ENCODE assay signal across 18 mouse cellular contexts in the genomic region with DNA sequence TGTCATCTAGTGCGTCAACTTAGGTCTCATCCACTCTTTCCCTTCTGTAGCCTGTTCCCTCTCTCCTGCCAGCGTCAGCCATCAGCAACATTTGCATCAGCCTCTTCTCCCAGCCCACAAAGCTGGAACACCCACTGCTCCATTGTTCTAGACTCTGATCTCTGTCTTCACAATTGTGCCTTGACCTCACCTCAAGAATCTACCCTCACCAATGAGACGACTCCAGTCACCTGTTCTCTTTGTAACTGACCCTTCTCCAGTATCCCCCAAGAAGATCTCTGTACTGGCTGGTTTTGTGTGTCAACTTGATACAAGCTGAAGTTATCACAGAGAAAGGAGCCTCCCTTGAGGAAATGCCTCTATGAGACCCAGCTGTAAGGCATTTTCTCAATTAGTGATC.
A peak's percentile ranks its signal among the peaks of the same experiment; 100 is the strongest.
DNase-seq lines count a peak whose midpoint lies in the region; ATAC-seq and TF ChIP-seq lines count a peak whose summit lies in the region.
"Had no signal": no experiment of that assay in that cellular context is flagged by ENCODE, and none has a peak within 500 bp of the region (broad histone marks: within the 10 kb centered on the region; RNA-seq: fewer than 3 reads in every experiment).

No protein-coding gene starts in this region.

- H3K9ac ChIP-seq in ES-Bruce4 (ENCODE audit: low read depth, poor library complexity, severe bottlenecking) (no peak overlapping the region), ES-E14 (ENCODE audit: insufficient read depth, low read depth, low read length, poor library complexity, severe bottlenecking) (no peak overlapping the region)
- no peak overlapping the region for H3K9ac ChIP-seq in embryonic facial prominence, embryonic 12.5 days
- H3K9ac ChIP-seq: forebrain, postnatal 0 days; heart, embryonic 12.5 days; hindbrain, embryonic 12.5 days had no signal

- H3K9me3 ChIP-seq in ES-Bruce4 (replicated peaks; ENCODE audit: control insufficient read depth, insufficient read depth, low read length, poor library complexity, severe bottlenecking): no peaks in the 10 kb centered on the region
- H3K9me3 ChIP-seq in ES-E14 (ENCODE audit: control insufficient read depth, insufficient read depth, low read depth, low read length): no peaks in the 10 kb centered on the region
- no peaks in the 10 kb centered on the region for H3K9me3 ChIP-seq in embryonic facial prominence, embryonic 12.5 days
- H3K9me3 ChIP-seq: heart, embryonic 12.5 days; hindbrain, embryonic 12.5 days had no signal

- H3K27ac ChIP-seq in ES-Bruce4 (ENCODE audit: insufficient read depth, low read length) (peak overlapping the region; percentile 29; the same call in 1 of the 2 replicates), ES-E14 (ENCODE audit: insufficient read depth, low read depth, low read length, poor library complexity, severe bottlenecking) (0 out of 2 replicates have a peak overlapping the region, but pooled peaks have one; percentile 33)
- 0 out of 2 replicates have a peak overlapping the region, but pooled peaks have one; percentile 12 for H3K27ac ChIP-seq in embryonic facial prominence, embryonic 12.5 days
- H3K27ac ChIP-seq: hindbrain, embryonic 12.5 days; hindbrain, postnatal 0 days had no signal

- DNase-seq in heart, adult 11 months: peak; percentile 74
- DNase-seq in heart, postnatal 36 days: no peak
- DNase-seq in ES-E14 (ENCODE audit: low read depth, low spot score): peak; percentile 58
- DNase-seq in adrenal gland, postnatal 14 days: no peak
- no peak for DNase-seq in kidney, adult 9 months
- DNase-seq: adrenal gland, adult 8-10 months; cerebellum, adult 11 months; cerebellum, adult 9-10 months; cerebellum, postnatal 25 days; forebrain, postnatal 0 days; gastrocnemius, postnatal 14 days; kidney, adult 11 months had no signal

- H3K27me3 ChIP-seq in ES-Bruce4 (ENCODE audit: control insufficient read depth, insufficient read depth, low read length, poor library complexity, severe bottlenecking): no peaks in the 10 kb centered on the region
- H3K27me3 ChIP-seq in embryonic facial prominence, embryonic 12.5 days: no peaks in the 10 kb centered on the region
- H3K27me3 ChIP-seq: CH12.LX; heart, embryonic 12.5 days; hindbrain, embryonic 12.5 days had no signal

- intact Hi-C loops in heart, postnatal 36 days (cut with DNase I): no loop called here

- 0 out of 2 replicates have a peak, but pooled peaks have one; percentile 26 for TF ChIP-seq EP300 in ES-Bruce4 (IDR thresholded peaks at IDR 0.05; ENCODE audit: insufficient read depth, low read depth, low read length)

- no peaks in the 10 kb centered on the region for H3K36me3 ChIP-seq in ES-Bruce4 (ENCODE audit: control insufficient read depth, insufficient read depth, low read length, poor library complexity, severe bottlenecking)
- H3K36me3 ChIP-seq in ES-E14 (ENCODE audit: control insufficient read depth, insufficient read depth, low read length, poor library complexity, severe bottlenecking): no peaks in the 10 kb centered on the region
- H3K36me3 ChIP-seq in embryonic facial prominence, embryonic 12.5 days: no peaks in the 10 kb centered on the region
- H3K36me3 ChIP-seq: heart, embryonic 12.5 days; hindbrain, embryonic 12.5 days had no signal

- H3K4me3 ChIP-seq in ES-Bruce4 (ENCODE audit: low read depth, low read length) (no peak overlapping the region), ES-E14 (ENCODE audit: insufficient read depth in 1 of 2, low read depth in 1 of 2, low read length in 2 of 2, poor library complexity in 1 of 2, severe bottlenecking in 1 of 2) (no peak overlapping the region)
- H3K4me3 ChIP-seq in embryonic facial prominence, embryonic 12.5 days: no peak overlapping the region
- H3K4me3 ChIP-seq: heart, embryonic 12.5 days; hindbrain, embryonic 12.5 days had no signal

- in situ Hi-C loops in ES-E14 (cut with MboI; ENCODE audit: low sequenced_read_pairs in 2 of 2, unreplicated experiment in 2 of 2): loop anchor here in 1 of 2 experiments (25.0 kb wide), 1 partner anchor 215 kb away; the partner anchor contains the start of gene Klf3

- TF ChIP-seq POLR2A in ES-Bruce4 (IDR thresholded peaks at IDR 0.05; ENCODE audit: insufficient read depth, low read length): no peak

- no peak for TF ChIP-seq CTCF in ES-Bruce4 (IDR thresholded peaks at IDR 0.05; ENCODE audit: low read depth, low read length)

- H3K4me1 ChIP-seq in ES-Bruce4 (ENCODE audit: control insufficient read depth, insufficient read depth, low read length) (peaks cover 9% of the 10 kb centered on the region), ES-E14 (ENCODE audit: control insufficient read depth in 2 of 2, insufficient read depth in 2 of 2, low read length in 2 of 2, poor library complexity in 1 of 2) (peaks cover 7 to 16% of the 10 kb centered on the region in 2 experiments; a peak in 3 of 4 replicates)
- H3K4me1 ChIP-seq in embryonic facial prominence, embryonic 12.5 days: peaks cover 44% of the 10 kb centered on the region

- no peak for ATAC-seq in embryonic facial prominence, embryonic 12.5 days (ENCODE audit: insufficient number of reproducible peaks, insufficient read depth, low FRiP score, low TSS enrichment)
- ATAC-seq: forebrain, postnatal 0 days; hindbrain, postnatal 0 days had no signal

- no peak overlapping the region for H3K4me2 ChIP-seq in embryonic facial prominence, embryonic 12.5 days (replicated peaks)
- H3K4me2 ChIP-seq: heart, embryonic 12.5 days; hindbrain, embryonic 12.5 days had no signal

- WGBS in embryonic facial prominence, embryonic 12.5 days: 64% methylated on average over 3 of the region's 3 CpGs

TF ChIP-seq in ES-E14, 5 proteins besides CTCF, POLR2A, EP300 and RAD21:
- TF ChIP-seq ZC3H11A (IDR thresholded peaks at IDR 0.05; ENCODE audit: borderline replicate concordance, low read depth, low read length): no peak
- no peak for TF ChIP-seq HCFC1 (IDR thresholded peaks at IDR 0.05; ENCODE audit: borderline replicate concordance, insufficient read depth, low read length)

Comparison
In these comparisons a context has a peak if more than half of its experiments do, and no peak if none do; other contexts are left out.
1. DNase-seq: peak in heart, adult 11 months (single experiment) and ES-E14 (single experiment); none in heart, postnatal 36 days (0 of 2), adrenal gland, postnatal 14 days (single experiment) and kidney, adult 9 months (single experiment).
2. Peak in every context shown above with its lines, with median percentiles within 50 percentile points of each other: H3K27ac ChIP-seq.